Mouse (Mus musculus): ENCODE measurements around the gene Ccnf.

DNA sequence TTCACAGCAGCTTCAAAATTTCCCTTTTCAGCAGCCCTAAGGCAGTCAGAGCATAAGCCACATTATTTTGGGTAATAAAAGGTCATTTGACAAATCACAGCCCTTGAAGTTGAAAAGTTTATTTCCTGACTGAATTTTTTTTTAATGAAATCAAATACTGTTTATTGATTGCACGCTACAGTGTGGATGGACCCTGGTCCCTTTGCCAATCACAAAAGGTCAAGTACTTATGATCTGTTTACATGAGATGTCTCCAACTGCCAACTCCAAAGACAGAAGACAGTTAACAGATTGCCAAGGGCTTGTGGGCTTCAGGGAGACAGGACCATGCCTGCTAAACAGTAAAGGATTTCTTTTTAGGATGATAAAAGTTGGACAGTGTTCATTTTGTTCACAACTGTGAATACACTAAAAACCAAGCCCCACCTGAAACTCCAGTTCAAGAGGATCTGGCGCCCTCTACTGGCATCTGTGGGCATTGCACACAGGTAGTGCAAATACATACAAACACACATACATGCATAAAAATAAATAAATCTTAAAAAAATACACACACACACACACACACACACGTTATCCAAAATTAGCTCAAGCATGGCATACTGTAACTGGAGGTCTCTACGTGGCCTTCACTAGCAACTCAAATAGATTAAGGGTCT lies 7.8 kb downstream of the Ccnf start:
- TF ChIP-seq CTCF (IDR thresholded peaks at IDR 0.05; ENCODE audit: low read depth) (peak; percentile 77), EP300 (optimal IDR thresholded peaks at IDR 0.05) (no peak)
